Mouse (Mus musculus) cerebellum, postnatal 14 days (tissue): Measurements from ENCODE around the gene Prkd1.

Experiments used
- DNase-seq, 2 experiments: peaks; one replicate each; pipeline ENCODE4 v3.0.0; 2021; ENCODE audit warnings: mixed read lengths in 2 of 2

Prkd1 gene

DNA sequence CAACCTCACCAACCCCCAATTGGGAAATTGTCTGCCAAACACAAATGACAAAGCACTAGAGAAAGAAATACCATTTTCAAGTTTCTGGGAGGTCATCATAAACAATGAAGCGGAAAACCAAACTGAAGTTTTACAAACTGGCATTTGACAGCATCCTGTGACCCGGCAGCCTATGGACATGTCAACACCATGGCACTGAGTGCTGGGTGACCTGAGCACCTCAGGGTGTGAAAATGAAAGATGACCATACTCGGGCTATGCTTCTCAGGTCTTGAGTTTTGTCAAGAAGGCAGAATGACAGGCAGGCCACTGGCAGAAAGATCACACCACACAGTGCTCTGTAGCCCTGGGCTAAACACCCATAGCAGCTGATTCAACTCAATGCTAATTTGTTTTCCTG is 94.7 kb downstream of the Prkd1 start:
- no peak for DNase-seq

DNA sequence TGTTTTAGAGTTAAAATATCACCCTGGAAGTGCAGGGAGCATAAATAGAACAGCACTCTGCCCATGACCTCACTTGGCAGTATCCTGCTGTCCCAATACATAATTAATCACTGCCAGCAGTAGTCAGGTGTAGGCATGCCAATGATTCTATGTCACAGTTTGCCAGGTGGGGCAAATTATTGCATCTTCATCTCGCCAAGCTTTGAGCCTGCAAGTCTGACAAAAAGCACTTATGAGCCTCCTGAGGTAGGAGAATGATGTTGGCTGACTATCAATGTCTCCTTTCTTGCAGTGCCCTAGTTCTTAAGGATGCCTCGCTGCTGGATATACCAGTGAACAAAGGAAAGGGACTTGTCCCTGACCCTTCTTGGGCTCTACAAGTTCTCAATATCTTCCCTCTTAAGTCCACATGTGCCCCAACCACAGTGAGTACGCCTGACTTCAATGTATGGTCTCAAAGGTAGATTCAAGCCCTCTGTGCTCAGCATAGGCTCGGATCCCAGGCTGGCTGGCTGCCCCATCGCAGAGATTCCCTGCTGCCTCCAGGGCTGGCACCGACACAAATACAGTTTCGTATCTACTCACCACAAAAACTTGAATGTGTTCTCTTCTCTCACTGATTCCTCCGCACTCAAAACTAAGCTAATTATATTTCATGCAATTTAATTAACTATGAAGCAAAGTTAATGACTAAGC is 98.9 kb downstream of the Prkd1 start:
- peak; percentile 84 to 89 for DNase-seq

DNA sequence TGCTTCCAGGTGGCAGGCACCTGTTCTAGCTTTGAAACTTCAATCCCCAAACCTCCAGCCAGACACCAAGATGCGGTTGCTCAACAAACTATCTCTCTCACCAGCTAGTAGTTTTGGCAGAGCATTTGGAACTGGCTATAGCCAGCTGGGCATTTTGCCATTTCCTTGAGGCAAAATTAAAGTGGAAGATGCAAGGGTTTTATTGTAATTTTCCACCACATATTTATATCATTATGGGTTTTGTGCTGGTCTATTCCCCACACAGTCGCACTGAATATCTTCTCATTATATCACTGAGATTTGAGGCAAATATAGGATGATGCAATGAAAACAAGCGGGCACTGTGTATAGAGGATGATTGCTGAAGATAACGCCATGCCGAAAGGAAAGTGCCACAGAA is 102.5 kb downstream of the Prkd1 start:
- peak; percentile 34 to 38 for DNase-seq

DNA sequence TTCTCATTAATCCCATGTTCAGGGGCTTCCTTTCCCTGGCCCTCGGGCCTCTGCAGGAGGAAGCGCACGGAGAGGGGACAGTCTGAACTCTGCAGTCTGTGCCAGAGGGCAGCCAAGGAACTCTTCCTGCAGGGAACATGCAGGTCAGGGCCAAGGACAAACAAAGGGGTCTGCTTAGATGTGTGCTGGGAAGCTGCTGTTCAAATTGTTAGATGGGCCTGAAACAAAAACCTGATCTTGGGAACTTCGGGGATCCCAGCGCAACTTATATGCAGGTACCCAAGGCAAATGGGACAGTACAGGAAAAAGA is 103.3 kb downstream of the Prkd1 start:
- DNase-seq: no peak

DNA sequence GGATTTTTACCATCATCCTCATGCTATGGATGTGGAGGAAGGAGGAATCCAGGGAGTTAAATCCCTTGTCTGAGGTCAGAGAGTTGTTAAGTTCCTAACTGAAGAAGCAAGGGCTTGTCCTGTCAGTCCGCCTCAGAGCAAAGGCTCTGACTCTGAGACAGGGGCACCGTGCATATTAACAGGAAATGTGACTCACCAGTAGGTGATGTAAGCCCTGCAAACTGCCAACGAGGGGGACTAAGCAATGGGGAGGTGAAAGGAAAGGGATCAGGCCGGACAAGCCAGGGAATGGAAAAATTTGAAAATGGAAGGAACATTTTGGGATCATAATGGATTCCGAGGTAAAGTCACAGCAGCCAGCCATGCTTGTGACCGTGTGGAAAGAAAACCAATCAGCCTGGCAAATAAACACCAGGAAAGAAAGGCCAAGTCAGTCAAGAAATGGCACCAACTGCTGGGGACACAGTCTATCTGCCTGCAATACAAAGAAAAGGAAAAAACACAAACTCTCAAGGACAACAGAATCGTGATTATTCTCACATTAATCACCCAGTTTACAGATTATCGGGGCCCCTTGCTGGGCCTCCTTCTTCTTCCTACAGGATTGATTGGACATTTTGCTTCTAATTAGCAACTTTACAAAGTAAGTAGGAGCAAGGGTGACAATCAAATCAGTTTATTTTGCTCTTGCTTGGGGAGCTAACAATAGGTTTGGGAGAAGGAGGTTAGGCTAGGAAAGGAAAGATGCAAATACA is 103.9 kb downstream of the Prkd1 start:
- DNase-seq: no peak

DNA sequence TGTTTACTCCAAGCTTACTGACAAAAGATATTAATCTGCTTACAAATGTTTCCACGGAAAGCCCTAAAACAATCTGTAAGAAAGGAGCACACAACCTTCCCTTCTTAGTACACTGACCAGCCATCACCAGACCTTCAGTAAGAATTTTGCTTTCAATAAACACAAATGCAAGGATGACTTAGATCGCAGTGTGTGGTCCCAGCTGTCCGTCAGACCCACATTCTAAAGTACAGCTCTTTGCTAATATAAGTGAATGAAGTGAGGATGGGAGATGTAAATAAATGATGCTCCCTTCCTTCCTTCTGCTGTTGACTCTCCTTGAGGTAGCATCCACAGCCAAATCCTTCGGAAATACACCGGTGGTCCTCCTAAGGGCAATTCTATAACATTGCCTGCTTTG is 108.1 kb downstream of the Prkd1 start:
- DNase-seq: no peak

DNA sequence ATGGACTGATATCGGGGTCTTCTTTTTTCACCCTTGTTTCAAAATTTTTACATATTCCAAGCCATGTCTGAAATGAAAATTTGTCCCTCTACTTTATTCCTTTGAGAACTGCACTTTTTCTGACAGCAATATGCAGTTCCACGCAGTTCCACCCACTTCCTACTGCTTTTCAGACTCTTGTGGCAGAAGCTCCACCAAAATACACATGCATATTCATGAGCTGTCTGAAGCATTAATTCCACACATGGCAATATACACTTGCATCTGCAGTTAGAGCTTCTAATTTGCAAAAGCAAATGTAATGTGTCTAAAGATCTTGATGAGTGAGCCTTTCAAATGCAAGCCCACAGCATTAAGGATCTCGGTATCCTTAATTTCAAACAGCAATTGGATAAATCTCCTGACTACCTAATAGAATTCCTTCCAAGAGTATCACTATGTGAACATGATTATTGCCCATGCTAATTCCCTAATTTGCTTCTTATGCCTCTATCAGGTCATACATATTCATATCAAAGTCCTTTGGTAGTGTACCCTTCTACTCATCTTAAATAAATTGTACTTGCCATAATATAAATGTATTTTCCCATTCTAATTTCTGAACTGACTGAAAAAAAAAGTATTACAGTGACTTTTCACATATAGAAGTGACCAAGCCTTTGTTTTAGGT is 110.5 kb downstream of the Prkd1 start:
- no peak for DNase-seq

DNA sequence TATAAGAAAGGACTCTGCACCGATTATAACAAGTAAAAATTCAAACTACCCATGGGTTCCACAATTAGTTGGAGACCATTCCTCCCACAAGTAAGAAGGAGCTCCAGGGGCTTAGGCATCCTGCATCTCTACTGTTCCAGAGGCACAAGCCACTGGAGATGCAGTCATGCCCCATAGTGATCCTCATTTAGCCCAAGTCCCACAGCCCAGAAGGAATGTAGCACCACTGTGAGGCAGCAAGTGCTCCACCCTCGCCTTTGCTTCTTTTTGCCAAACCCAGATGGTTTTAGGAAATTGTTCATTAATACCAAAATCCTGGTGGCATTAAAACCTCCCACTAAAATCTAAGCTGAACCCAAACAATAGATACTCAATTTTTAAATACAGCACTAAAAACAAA is 111.1 kb downstream of the Prkd1 start:
- DNase-seq: no peak

DNA sequence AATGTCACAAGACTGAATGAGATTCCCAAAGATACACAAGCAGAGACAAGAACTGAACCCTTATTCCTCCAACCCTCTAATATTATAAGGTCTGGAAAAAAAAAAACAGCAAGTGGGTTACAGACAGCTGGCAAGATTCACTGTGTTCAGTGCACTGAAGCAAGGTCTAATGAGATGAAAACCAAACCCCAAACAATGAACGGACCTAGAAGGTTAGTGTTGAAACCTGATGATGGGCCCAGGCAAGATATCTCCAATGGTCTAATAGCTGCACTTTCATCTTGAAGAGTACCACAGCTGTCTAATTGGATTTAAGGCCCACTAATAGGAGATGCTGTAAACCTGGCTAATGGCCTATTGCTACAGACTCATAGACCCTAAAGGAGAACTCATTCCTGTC is 111.9 kb downstream of the Prkd1 start:
- DNase-seq: no peak

DNA sequence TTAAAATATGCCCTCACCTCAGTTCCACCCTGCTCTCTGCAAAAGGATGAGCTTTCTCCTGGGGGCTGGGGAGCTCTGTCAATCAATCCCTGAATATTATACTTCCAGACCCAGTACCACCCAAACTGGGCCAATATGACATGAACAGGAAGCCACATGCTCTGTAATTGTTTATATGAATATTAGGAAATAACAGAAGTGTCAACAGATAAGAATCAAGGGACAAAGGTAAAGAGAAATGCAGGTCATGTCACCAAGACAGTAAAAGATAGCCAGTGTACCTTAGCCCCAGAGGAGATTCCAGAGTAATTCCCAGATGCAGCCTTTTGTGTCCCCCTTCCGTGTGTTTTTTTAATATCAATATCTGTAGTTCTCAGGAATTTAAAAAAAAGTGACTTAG is 120.3 kb downstream of the Prkd1 start:
- no peak for DNase-seq

DNA sequence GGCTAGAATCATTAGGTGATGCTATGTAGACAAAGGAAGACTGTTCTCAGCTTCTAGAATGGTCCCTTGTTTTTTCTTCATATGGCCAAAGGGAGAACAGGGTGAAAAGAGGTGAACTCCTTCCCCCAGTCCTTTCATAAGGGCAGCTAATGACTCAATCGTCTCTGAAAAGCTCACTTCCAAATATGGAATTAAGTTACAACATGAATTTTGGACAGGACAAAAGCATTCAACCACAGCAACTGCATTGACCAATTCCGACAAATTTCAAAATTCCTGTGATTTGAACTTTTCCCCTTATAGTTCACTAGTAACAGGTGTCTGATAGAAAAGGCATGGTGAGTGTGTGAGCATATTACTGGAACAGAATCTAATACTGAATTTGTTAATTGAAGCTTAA is 124.8 kb downstream of the Prkd1 start:
- DNase-seq: no peak

DNA sequence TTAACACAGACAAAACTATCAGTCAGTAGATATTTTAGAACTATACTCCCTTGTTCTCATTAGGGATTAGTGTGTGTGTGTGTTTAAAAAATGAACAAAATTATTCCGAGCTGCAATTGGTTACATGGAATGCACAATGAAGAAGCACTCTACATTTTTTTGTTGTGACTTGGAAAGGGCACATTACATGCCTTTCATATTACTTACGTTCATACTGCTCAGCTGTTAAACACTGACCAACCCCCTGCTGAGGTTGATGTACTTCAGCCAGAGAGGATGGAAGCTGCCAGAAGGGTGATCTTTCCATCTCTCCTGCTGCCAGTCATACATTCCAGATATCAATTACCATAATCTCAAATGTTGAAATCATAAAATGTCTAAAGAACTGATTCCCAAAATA is 134.4 kb downstream of the Prkd1 start:
- DNase-seq: peak; percentile 26 to 49

DNA sequence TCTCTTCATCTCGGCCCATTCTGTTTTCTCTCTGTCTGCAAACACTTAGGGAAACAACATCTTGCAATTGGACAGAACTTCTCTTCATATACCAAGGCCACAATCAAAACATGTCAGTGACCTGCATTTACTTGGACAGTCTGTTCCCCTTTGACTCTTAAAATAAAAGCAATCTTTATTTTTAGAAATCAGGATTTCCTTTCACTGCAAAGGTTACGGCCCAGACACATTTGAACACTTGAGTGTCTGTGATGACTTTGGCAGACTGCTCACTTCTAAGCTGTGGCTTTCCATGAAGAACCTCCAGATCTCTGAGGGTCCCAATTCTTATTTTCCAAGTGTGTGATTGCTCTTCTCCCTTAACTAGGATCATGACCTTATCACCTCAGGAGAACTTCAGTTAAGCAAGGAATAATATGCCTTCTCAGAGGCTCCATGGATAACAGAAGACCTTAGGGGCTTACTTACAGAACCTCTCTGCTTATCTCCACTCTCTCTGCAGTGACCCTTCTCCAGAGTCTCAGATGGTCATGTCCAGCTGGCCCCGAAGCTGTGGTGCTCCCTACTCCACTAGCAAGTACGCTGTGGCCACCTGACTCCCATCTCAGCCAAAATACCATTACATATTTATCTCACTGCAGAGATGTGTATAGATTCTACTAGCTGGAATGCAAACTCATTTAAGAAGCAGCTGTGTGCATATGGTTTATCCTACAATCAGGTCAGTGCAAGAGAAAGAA is 137.2 kb downstream of the Prkd1 start:
- no peak for DNase-seq

DNA sequence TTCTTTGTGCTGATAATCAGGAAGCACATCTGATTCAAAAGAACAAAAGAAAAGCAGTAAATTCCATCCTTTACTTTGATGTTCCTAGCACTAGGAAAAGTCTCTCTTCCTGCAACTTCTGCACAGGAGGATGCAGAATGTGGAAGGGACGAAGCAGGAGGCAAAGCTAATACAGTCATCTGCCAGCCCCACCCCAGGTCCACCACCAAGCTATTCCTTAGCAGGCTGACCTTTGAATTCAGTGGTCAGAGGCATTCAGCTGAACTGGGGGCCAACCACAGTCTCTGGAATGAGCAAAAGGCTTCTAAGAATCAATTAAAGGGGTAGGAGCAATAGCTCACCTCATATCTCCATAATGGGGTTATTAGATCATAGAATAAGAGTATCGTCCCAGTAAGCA is 140.1 kb downstream of the Prkd1 start:
- no peak for DNase-seq

DNA sequence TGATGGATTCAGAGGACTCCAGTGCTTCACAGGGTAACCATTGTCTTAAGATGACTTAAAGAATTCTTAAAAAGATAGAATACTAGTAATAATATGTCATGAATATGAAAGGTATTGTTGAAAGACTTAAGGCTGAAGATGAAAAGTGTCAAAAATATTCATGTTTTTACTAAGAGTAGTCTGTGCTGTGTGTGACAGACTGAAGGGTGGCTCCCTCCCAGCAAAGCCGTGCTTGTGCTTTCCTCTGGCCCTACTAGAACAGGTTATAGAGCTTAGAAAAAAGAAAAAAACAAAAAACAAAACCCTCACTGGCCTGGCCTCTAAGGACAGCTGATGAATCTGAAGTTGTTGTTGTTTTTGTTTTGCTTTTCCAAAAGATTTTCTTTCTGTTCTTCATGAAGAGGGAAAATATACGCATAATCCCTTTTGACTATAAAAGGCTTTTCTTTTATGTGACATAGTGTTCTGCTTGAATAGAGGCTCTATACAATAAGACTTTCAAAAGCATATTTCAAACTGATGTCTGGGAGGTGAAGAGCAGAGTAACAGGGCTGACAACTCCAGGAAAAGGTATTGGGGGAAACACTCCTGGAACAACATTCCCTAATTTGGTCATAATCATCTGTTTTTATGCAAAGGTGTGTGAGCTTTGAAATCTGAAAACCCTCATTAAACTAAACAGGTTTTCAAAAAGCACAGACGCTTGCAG is 148.9 kb downstream of the Prkd1 start:
- no peak for DNase-seq

DNA sequence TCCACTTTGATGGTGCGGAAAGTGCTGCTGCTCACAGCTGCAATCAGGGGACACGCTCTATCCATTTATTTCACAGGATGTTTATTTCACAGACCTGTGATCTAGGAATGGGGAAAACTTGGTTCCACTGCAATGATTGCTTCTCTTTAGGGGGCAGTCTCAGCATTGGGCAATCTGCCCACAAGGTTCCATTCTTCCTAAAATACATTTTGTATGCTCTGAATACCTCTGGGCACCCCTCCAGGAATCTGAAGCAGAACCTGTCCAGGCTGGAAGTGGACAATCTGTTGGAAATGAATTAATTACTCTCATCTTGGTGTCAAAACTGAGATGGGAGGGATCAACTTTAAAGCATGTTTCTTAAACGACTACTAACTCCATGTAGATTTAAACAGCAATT is 152.9 kb downstream of the Prkd1 start:
- peak; percentile 87 to 89 for DNase-seq

DNA sequence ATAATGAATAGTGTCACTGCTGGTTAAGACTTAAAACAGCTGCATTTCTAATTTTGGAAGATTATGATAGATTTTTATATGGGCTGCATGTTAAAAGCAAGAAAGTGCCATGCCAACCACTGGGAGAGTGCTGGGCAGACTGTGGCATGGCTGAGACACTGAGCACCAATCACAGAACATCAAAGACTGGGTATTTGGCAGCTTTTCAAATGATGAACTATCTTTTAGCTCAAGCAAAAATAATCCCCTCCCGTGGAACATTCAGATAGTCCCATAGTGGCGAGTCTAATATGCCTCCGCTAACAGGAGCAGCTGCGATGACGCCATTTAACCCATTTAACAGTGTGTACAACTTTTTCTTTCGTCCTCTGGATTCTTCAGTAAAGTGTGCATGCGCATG is 169.1 kb downstream of the Prkd1 start:
- DNase-seq: no peak

DNA sequence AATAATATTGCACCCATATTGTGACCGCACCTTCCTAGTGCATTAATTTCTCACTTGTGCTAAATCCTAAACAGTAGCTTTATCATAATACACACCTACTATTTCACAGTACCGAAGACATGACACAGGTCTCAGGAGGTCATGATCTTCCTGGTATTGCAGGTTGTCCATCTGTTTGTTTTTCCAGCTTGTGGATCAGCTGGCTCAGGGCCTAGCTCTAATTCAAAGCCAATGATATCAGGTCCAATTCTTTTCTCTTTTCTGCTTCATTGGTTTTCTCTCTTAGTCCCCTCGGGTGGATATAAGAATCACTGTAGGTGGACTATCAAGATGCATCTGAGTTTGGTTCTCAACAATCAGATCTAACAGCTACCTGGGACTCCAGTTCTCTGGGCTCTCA is 191.7 kb downstream of the Prkd1 start:
- DNase-seq: peak; percentile 49 to 65

DNA sequence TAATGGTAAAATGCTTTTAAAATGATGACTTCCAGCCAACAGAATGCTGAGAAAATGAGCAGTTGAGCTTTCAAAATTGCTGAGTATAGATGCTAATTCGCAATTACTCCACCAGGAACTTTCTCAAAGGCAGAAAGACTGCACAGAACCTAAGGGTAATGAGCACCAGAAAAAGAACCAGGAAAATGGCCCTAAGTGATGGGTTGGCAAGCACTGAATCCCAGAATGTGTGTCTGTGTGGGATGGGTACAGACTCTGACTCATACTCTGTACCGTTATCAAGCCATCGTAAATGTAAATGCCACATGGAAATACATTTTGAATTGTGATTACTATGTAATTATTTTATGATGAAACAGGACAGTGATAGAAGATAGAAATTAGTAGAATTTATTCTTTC is 197.1 kb downstream of the Prkd1 start:
- DNase-seq: no peak

DNA sequence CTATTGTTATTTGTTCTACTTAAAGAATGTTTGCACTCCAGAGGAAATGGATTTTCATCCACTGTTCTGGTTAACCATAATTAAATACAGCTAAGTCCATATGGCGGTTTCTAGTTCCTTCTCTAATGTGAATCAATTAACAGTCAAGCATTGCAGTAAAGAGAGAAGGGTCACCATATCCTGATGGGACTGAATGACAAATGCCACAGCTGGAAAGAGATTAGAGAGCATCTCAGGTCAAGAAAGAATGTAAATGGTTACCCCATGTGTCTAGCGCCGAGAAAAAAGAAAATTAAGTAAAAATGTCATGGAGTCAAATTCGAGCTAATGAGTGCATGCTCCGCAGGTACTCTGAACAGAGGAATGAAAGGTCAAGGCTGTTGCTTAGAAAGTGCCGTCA is 212.2 kb downstream of the Prkd1 start:
- no peak for DNase-seq

DNA sequence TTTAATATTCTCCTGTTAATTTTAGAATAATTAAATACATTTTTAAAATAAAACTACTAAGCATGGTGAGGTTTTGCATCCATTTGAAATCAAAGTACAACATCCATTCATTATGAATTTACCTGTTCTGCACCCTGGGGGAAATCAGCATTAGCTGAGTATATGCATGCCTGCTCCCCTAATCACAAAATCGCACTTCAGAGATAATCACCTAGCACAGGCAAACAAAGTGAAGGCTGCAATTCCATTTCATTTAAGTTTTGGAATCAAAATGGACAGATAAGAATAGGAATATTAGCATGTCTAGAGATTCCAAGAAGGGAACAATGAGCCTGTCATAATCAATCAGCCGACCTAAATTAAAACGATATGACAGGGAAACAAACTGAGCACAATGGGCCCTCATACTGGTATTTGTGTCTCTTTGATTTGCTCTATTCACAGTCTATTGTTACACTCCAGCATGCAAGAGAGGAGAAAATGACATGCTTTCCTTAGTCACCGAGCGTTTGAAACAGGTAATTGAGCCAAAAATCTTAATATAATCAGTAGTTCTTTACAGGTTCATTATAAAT is 218.7 kb downstream of the Prkd1 start:
- DNase-seq: no peak

DNA sequence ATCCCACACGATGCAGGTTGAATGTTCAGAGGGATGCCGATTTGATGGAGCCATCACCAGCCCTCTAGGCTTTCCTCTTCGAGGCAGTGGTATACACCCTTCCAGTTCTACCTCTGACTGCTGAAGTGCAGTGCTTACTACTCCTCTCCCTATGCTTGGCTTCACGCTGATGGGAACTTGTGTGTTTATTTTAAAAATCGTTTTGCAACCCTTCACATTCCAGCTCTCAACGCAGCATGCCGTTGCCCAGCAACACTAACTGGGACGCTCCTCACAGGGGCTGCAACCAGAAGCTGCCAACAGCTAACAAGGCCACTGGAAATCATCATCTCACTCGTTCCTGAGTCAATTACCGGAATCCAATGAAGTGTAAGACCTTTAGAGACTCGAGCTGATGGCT is 296.5 kb downstream of the Prkd1 start:
- peak; percentile 8 to 15 for DNase-seq

DNA sequence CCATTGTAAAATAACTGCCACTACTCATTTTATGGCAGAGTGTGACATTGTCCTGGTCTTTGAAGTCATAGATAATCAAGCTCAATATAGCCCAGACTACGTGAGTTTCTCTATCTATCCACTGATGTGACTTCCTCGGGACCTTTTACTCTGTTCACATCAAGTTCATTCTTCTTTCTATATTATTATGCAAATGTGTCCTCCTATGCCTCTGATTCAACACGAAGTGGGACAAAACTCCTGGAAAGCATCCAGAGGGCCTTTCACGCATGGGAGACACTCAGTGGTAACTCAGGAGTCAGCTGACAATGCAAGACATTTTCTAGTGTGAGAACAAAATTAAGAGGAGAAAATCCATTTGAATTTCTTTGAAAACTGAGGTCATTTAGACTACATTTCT is 315.7 kb downstream of the Prkd1 start:
- peak; percentile 18 to 30 for DNase-seq
